Mouse (Mus musculus) thymus, postnatal 4 days (tissue): ENCODE measurements at regions not wholly inside any gene's neighbourhood (a gene's known extent, or its start where the extent isn't known, plus 50 kb on each side); places are given as distances from the start of the nearest gene placed in this dataset.

Source experiments
- DNase-seq: peaks from one replicate; pipeline ENCODE4 v3.0.0; 2021

DNA sequence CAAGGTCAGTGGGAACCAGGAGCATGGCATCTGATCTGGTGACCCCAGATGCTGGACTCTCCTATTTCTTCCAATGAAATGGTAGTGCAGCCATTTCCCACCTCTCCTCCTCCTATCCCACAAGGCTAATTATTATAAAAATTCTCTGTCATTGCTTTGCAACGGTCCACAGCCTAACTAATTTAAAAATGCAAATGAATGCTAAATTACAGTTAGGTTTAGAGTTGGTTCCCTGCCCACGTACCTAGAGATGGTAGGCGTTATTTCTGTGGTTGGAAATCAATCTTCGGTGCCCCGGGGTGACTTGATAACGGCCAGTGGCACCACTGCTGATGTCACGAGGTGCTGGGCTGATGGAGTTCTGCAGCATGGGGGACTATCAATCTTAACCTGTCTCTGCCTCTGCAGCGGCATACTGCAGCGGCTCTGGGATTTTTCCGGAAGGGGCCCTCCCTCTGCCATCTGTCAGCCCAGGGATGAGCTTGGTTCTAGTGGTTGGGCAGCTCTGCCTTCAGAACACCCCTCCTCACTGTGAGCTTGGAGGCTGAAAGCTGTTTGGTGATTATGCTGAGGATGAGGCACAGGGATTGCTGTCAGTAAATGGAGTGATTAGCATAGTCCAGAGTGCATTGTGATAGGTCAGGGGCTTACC, 66.5 kb downstream of the Nmur2 start:
- DNase-seq, result no peak

DNA sequence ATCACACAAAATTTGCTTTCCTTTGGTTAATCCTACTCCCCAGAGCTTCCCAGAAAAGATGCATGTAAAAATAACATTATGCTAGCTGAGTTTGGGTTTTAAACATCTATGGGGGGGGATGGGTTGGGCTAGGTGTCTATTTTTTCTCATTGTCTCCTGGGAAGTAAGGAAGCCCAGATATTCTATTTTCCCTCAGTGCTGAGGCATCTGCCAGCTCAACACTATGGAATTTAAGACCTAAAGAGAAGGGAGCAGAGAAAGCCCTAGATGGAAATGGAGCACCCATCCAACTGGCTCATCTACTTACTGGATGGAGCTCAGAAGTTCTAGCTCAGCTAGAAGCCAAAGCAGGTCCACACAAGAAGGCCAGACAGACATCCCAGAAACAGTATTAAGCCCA, 74.2 kb downstream of the Nmur2 start:
- no peak for DNase-seq

DNA sequence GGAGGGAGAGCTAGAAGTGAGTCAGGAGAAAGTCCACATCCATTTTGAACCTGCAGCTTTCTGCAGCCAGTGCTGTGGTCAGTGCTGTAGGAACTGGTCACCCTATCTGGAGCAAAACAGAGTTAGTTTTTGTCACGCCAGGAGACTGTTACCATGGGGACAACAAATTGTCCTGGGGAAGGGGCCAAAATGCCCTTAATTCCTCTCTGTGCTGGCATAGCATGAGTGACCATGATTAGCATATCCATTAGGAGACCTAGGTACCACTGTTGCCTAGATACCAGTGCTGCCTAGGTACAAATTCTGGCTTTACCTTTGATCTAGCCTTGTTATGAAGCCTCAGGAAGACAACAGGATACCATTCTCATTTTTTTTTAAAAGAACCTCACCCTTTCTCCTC, 82.4 kb downstream of the Nmur2 start:
- no peak for DNase-seq

DNA sequence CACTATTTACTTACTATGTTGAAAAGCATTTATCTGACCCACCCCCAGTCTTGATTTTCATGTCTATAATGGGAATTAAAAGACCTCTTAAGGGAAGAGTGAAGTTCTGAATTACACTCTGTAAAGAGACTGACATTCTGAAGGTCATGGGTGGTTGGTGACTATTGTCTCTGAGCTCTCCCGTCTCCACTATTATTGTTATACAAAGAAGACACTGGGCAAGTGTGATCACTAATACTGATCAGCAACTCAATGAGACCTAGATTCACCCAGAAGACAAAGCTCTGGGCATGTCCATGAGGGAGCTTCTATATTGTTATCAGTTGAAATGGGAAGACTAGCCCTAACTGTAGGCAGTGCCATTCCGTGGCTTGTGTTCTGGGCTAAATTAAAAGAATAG, 83.5 kb downstream of the Nmur2 start:
- DNase-seq, result no peak

DNA sequence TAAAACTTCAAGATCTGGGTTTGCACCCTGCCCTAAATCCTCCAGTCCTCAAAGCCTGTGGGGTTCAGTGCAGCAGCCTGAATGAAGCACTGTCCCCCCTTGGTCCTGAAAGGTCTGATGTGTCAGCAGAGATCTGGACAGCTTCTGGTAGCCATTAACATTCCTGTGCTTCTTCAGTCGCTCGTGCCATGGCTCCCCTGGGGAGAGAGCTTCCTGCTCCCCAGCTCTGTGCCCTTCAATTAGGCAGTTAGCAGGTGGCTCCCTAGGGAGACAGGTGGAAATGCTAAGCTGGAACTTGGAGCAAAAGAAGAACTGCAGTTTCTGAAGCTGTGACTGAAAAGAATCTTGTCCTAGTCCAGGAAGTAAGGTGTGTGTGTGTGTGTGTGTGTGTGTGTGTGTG, 87.1 kb downstream of the Nmur2 start:
- DNase-seq, result no peak

DNA sequence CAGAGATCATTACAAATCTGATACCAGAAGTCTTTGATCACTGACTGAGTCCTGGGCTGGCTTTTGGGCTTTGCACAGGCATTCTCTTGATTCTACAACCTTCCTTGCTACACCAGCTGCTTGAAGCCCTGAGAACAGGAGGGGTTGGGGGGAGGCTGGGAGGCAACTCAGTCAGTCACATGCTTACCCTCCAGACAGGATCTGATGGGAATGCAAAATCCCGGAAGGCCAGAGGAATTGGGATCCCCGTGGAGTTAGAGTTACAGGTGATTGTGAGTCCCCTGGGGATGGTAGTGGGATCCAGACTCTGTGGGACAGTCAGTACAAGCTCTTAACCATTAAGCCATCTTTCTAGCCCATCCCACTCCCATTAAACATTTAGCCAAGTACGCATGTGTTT, 91.2 kb downstream of the Nmur2 start:
- DNase-seq, result no peak

DNA sequence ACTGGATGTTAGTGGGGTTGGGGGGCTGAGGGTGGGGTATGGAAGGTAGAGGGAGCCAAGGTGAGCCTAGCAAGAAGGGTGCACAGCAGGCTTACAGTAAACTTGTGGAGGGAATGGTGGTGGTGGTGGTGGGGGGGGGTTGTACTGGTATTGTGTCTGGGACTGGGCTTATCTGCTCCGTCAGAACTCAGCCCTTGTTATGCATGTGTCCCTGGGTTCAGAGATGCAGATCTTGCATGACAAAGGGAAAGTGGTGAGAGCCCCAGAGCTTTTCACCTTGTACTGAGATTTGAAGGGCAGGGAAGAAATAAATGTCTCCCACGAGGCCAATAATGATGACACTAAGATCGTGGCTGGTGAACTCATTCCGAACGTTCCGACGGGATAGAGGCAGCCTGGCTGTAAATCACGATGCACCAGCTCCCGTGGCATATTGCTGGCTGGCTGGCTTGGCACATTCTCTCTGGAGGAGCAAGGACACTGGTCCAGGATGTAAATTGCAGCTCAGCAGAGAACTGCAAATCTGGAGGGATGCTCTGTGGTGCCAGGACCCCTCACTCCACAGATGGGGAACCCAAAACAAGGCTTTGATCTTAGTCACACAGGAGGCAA, 94.1 kb downstream of the Nmur2 start:
- no peak for DNase-seq

DNA sequence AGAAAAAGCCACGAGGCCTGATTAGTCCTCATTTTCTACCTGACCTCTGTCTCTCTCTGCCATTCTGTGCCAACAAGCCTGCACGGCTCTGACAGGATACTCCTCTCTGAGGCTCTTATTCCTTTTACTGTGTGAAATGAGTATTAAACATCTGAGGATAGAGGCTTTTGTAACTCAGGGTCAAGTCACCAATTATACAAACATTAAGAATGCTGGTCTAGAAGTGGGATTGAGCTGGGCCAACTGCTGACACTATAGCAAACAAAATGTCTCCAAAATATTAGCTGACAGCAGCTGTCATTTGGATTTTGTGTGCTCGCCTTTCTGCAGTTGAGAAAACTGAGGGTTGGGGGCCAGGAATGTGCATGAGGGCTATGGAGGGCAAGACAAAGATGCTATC, 94.8 kb downstream of the Nmur2 start:
- no peak for DNase-seq

DNA sequence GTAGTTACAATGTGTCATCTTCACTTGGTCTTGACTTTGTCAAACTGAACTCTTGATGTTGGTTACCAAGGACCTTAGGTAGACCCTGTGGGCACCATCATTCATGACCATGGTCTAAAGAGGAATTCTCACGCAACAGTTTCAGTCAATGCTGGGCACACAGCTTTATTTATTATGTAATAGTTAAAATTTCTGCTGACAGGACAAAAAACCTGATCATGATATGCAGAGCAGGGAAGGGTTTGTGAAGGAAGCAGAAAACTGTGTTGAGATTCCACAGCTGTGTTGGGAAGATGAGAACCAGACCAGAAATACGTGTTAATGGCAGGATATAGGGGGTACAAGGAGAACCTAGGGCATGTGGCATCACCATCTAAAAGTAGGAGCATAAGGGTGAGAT, 100.8 kb downstream of the Nmur2 start:
- no peak for DNase-seq

DNA sequence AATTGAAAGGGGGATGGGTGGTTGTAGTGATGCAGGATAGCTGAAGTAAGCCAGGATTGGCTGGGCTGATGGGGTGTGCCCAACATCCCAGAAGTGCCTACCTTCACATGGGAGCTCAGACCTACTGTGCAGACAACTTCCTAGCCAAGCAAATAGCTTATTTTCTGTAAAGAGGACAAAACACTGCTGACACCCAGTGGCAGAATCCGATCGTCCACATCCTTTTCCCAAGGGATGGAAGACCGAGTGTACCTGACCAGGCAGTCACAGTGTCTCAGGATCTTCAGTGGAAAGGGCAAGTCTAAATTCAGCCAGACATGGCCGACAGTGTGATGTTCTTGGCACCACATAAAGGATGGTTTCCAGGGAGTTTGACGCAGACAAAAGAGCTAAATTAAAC, 114.4 kb downstream of the Nmur2 start:
- no peak for DNase-seq

DNA sequence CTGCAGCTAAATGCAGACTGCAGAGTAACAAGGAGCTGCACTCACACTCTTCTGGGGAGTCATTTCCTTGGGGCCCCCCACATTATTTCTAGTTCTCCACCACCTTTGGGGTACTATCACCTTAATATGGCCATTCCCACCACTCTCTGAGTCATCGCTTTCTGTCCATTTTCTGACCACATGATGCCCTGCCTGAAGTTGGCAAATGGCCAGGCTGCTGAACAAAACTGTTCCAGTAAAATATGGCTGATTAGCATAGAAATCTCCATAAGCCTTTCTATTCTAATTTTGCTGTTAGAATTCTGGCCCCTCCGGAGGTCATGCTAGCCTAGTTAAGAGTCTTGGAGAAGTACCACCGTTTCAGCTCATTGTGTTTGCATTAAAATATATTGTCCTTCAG, 121.7 kb downstream of the Nmur2 start:
- no peak for DNase-seq

DNA sequence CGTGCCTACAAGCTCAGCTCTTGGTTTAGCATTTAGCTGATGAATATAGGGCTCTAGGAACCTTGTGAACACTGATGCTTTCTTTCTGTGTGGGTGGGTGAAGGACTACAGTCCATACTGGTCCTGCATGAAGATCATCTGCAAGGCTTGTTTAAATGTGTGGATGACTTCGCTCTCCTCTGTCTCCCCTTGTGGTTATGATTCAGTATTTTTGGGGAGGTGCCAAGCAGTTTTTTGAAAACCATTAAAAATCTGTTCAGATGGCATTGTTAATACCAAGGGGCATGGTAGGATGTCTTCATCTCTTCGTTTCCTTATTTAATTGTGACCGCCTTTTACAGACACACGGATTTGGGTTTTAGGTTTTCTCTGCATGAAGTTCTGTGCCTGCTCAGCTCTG, 122.4 kb downstream of the Nmur2 start:
- no peak for DNase-seq

DNA sequence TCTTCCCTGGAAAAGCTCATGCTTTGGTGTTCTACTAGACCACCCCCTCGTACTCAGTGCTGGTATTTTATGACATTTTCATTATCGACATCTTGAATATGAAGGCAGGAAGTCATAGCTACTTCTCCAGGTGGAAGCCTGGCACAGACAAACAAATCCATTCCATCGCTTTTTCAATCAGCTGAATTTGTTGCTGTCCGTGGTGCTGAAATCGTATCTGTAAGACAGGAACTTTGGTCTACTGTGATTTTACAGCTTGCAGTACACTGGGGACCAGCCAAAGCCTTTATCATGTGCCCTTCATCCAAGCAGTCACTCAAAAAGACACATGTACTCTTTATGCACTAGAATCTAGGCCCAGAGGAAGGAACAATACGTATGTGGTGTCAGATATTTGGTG, 143.3 kb downstream of the Nmur2 start:
- peak; percentile 20 for DNase-seq

DNA sequence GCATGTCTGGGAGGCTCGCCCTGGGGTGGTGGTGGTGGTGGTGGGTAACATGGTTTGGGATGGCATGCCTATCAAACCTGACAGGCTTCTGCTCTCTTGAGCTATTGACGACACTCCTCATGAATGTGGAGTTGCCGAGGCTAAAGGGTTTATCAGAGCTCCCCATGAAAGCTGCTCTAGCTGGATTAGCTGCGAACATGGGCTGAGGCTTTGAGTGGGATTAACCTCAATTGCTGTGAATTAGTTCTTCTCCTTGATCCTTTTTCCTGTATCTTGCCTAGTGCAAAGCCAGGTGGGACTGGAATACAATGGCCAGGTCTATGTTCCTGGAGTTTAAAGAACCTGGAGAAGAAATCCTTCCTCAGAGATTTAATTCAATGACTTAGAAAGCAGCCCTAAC, 150.6 kb downstream of the Nmur2 start:
- no peak for DNase-seq

DNA sequence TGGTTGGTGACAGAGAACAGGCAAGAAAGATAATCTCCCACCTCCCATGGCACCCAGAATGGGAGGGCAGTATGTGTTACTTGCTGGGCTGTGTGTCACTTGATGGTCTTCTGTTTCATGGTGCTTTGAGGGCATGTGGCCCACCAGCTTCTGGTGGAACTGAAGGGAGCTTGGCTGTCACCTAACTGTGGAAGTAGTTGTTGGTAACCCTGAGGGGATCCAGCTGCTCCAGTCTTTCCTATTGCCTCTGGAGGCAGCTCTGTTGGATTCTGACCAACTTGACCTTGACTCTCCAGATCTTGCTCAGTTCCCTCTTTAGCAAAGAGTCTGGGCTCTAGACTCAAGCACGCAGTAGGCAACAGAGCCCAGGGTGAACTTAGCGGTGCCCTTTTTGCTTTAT, 162.2 kb downstream of the Nmur2 start:
- DNase-seq, result no peak

DNA sequence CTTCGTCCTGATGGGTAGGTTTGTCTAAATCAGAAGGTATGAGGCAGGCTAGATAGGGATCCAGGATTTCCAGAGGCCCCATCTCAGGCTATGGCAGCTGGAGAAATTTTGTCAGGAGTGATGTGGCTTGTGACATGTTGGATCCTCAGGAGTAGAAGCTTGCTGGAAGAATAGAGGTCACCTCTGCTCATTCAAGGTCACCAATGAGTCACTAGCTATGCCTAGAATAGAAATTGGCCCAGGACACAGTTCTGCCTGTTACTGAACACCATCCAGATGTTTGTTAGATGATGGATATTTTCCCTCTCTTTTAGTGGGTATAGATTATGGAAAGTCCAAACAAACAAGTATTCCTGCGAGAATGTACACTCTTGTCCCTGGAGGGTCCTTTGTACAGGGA, 173.7 kb downstream of the Nmur2 start:
- no peak for DNase-seq

DNA sequence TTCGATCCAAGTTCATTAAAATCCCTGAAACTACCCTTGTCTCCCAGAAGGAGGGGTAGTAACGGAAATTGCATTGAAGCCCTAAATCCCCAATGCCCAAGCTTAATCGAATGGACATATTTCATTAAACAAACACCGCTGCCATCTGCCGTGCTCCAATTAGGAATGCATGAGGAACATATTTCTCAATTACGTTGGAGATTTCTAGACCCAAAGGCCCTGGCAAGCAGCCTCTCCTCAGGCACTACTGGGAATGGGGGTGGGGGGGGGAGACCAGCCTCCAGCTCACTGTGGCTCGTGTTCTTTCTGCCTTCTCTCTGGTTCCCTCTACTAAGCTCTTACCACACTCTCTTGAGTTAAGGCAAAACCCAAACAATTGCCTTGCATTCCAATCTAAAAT, 181.6 kb downstream of the Nmur2 start:
- DNase-seq, result no peak

DNA sequence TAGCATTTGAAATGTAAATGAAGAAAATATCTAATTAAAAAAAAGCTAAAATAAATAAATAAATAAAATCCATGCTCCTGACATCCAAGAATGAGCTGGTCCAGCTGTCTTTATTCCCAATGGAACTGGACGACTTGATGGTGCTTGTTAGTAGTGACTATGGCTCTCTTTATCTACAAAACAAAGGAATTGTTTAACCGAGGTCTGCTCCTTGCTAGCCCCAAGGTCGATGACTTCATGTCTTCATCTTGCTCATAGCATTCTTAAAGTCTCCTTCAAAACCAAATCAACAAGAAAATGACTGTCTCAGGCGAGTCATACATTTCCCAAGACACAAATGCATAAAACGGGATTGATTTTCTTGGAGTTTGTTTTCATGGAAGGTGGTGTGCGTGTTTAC, 212.5 kb upstream of the Glra1 start:
- DNase-seq, result no peak

DNA sequence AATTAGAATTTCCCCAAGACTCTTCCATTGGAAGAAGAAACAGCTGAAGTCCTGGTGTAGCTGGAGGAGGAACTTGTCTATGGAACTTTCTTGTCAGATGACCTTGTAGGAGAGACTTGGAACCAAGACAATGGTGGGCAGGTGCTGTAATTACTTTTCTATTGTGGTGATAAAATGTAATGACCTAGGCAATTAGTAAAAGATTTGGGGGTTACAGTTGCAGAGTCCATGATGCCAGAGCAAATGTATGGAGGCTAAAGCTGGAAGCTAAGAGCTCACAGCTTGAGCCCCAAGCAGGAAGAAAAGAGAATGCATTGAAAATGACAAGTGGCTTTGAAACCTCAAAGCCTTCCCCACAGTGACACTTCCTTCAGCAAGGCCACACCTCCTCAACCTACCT, 208.6 kb upstream of the Glra1 start:
- no peak for DNase-seq

DNA sequence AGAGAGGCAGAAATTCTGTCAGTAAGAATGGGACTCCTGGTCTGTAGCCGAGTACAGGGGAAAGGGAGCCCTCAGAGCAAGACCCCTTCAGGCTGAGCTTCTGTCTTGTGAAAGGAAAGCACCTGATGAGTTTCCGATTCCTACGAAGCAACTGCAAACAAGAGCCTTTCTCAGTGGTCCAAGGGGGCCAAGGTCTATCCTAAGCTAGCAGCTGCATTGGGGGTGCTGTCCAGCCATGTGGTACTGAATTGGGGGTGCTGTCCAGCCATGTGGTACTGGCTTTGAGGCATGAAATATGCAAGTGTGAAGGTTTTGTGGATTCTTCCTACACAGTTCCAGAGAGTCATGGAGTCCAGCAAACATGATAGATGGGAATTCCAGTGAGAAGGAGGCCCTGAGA, 202.7 kb upstream of the Glra1 start:
- DNase-seq, result no peak

DNA sequence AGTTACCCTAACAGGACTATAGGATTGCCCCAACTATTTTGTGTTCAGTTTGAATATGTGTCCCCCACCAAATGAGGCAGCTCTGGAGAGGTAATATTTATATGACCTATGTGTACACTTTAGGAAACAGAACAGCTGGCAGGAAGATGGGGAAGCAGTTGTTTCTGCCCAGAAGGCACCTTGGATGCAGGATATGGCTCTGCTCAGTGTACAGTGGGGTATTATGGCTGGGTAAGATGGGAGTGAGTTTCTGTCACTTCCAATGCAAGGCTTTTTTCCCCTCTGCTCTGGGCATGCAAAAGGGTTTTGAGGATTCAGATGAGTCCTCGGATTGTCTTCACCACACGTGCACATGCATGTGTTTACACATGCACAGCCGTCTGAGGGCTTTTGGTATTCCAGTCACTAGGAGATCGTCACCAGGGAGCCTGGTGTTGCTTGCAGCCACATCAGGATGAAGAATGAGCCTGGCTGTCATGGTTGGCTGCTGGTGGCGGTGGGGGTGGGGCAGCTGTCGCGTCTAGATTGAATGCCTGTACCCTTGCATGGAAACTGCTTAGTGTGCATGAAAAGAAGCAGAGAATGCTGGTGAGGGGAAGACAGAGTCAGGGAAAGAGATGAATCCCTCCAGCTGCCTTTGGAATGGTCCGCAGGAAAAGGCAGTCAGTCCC, 183.3 kb upstream of the Glra1 start:
- no peak for DNase-seq

DNA sequence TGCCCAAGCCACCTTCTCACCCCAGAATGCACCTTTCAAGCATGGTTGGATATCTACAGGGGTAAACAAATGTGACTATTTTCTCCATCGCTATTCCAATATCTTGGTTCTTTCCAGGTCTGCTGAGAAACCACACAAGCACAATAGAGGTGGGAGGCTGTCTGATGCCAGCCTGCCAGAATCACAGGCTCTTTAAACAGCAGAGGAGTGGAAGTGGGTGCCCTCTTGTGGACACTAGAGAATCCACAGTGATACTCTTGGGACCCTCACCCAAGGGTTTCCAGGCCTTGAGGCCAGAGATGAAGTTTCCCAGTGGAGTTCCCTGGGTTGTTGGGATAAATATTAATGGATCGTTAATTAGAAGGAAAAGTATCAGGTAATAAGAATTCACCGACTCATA, 181.6 kb upstream of the Glra1 start:
- DNase-seq, result no peak

DNA sequence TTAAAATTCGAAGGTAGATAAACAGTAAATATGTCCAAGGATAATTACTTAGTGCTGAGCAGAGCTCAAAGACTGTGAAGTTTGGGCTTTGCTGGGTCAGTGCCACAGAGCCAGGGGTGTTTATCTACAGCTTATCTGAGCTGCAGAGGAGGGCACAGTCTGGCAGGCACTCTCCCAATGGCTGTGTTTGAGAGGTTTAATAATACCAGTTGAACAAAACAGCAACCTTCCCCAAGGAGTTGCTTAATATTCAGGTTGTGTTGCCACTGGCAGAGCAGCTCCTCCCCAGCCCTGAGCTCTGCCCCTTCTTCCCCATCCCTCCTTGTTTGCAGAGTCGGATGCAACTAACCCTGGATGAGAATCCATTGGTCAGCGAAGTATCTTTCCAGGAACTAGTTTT, 173.0 kb upstream of the Glra1 start:
- no peak for DNase-seq

DNA sequence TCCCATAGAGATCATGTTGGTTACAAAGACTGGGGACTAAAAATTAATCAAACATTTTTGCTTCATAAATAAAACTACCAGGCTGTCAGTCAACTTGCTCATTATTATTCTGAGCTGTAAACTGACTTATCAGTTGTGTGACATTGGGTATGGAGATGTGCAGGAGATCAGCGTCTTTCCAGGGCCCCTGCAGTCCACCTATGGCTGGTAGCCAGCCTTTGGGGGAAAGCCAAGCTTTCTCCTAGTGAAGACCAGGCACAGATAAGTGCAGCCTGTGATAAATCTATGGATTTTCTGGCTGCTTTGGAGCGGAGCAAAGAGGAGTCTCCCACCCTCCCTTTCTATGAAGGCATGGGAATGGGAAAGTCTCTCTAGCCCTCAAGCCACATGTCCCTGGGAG, 172.0 kb upstream of the Glra1 start:
- DNase-seq, result no peak

DNA sequence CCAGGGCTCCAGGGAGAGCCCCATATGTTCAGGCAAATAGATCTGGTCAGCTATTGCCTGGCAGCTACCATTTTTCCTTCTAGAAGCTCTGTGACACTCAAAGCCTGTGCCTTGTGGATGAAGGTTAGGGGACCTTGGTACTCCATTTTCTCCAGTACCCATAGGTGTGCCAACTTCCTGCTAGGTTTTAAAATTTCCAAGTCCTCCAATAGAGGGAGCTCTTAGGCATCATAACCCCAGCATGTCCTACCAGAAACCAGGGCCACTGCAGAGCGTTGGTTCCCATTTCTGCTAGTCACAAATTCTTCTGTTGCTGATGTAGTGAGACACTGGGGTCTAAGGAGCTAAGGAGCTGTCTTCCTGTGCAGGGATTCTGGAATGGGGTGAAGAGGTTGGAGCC, 165.3 kb upstream of the Glra1 start:
- no peak for DNase-seq
